Mouse (Mus musculus) midbrain, embryonic 10.5 days (tissue): ENCODE measurements around the gene Olfr509. TPM values are rescaled to one million over a fixed set of nuclear protein-coding genes. Genes with fewer than 3 reads are reported as not detected.
"Not testable (repeated sequence)": the region's sequence is repeated elsewhere in the genome, so short reads cannot be mapped to it uniquely, and the experiment has no call there.

Experiments used
- DNase-seq: peaks from one replicate; pipeline ENCODE4 v3.0.0-alpha.2; 2017; ENCODE audit warnings: low spot score
- H3K27ac ChIP-seq: fragments of 300-500 bp; sonication (generic); replicated peaks from 2 replicates; pipeline ENCODE4 v1.5.1; 2016; ENCODE audit warnings: mild to moderate bottlenecking
- H3K27me3 ChIP-seq: fragments of 300-500 bp; sonication (generic); 2 replicates; pipeline ENCODE4 v1.6.1; 2016; ENCODE audit warnings: low read depth, mild to moderate bottlenecking; ENCODE audit not compliant: poor library complexity, severe bottlenecking
- H3K36me3 ChIP-seq: fragments of 300-500 bp; sonication (generic); 2 replicates; pipeline ENCODE4 v1.6.1; 2016; ENCODE audit warnings: mild to moderate bottlenecking, moderate library complexity
- H3K4me1 ChIP-seq: fragments of 300-500 bp; sonication (generic); 2 replicates; pipeline ENCODE4 v1.6.1; 2016
- H3K4me3 ChIP-seq: fragments of 300-500 bp; sonication (generic); 2 replicates; pipeline ENCODE4 v1.5.1; 2016; ENCODE audit warnings: mild to moderate bottlenecking, moderate library complexity
- H3K9me3 ChIP-seq: fragments of 300-500 bp; sonication (generic); replicated peaks from 2 replicates; pipeline ENCODE4 v1.6.1; 2016; ENCODE audit warnings: mild to moderate bottlenecking
- WGBS: fragments of 180-500 bp; shearing (Covaris S2); methylation state at CpG from one replicate; pipeline ENCODE4 v1.1.7; 2016; 5-methylcytosine and 5-hydroxymethylcytosine counted together
- polyA plus RNA-seq: library from polyadenylated mRNA; unstranded; fragments of >200 nt; fragmentation: Nextera tagmentation; extraction: Ambion mirVana; gene quantifications from 2 replicates; pipeline ENCODE4 v1.2.1, GENCODE M21; 2016

Gene Olfr509
- not detected in 2 replicates for polyA plus RNA-seq

DNA sequence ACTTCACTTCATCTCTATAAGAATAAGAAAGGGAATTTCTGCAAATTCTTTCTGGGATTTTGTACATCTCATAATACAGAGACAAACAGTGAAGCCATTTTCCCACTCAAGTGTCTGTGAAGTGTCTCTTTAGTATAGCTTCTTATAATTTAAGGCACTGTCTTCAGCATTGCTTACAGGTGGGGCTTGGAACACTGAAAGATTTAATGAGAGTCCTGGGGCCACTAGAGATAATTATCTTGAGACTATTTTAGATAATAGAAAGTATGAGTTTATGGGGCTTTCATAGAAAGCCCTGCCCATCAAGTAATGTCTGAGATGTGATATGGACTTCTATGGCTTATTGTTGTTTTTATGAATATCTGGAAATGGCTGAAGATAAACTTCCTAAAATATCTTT lies at the start of gene Olfr509:
Gene Olfr509, minus strand, starts transcription at position 101 of the 400 bp plus-strand sequence.
- Histone ChIP-seq H3K4me1 (no peaks in the 10 kb centered on the region), H3K9me3 (peaks cover 4% of the 10 kb centered on the region; the same call in 1 of the 2 replicates), H3K27me3 (no peaks in the 10 kb centered on the region), H3K27ac (no peak within 1 kb of the TSS), H3K4me3 (no peak within 1 kb of the TSS), H3K36me3 (no peaks in the 10 kb centered on the region)
- no peak for DNase-seq

DNA sequence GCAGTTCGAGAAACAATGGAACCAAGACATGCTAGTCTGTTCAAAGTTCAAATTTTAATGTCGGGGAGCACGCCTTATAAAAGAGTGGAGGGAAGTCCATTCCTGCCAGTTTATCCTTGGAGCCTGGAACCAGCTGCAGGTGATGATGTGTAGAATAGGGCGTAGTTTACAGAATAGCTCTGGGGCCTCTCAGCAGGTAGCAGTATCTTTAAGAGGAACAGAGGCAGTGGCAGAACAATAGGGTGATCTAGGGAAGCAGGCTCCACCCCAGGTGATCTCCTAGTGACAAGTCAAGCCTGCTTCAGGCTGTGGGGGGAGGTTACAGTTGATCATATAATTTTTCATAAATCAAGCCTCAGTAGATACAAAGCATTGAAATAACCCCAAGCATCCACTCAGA lies 27.2 kb upstream of the Olfr509 start:
- no peaks in the 10 kb centered on the region for H3K4me1 ChIP-seq
- H3K36me3 ChIP-seq: no peaks in the 10 kb centered on the region
- no peaks in the 10 kb centered on the region for H3K27me3 ChIP-seq
- H3K4me3 ChIP-seq: no peak overlapping the region
- peaks cover 13% of the 10 kb centered on the region; the same call in 1 of the 2 replicates for H3K9me3 ChIP-seq
- H3K27ac ChIP-seq: no peak overlapping the region
- no peak for DNase-seq
- WGBS: 82% methylated on average over 4 of the region's 4 CpGs

DNA sequence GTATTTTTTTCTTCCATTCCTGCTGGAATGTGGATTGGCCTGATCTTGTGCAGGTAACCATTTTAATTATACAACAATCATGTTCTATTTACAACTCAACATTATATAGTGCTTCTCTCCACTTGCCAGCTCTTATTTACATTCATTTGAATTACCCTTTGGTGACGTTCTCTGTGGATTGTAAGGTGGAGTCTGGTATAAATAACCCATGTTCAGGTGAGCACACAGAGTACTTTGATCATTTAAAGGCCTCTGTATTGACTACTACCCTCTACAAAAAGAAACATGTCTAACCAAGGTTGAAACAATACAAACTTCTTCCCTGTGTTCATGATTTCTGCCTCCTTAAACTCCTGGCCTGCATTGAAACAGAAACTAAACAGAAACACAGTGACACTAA lies 19.4 kb upstream of the Olfr509 start:
- Histone ChIP-seq H3K27ac (no peak overlapping the region), H3K4me1 (no peaks in the 10 kb centered on the region), H3K36me3 (no peaks in the 10 kb centered on the region), H3K4me3 (no peak overlapping the region), H3K27me3 (no peaks in the 10 kb centered on the region), H3K9me3 (peaks cover 9% of the 10 kb centered on the region; the same call in 1 of the 2 replicates)
- no peak for DNase-seq
- 80% methylated on average over 1 of the region's 1 CpGs for WGBS

DNA sequence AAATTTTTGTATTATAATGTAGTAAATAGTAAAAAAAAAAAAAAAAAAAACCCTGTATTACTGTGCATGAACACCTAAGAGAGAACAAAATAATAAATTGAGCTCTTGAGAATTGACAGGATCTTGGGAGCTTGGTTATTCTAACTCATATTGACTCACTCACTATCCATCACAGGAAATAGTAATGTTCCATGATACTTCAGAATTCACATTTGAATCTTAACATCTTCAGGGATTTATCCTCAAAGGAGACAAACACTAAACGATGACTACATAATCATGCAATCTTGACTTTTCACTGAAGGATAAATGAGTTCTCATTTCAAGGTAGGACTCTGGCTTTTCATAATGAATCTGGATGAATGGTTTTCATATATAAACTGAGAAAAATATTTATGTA lies 14.4 kb upstream of the Olfr509 start, which contains the start of gene Olfr510:
Gene Olfr510, plus strand, starts transcription at position 301 of the 400 bp plus-strand sequence.
- 92% methylated on average over 1 of the region's 1 CpGs for WGBS
- DNase-seq: no peak
- H3K4me1 ChIP-seq: no peaks in the 10 kb centered on the region
- no peaks in the 10 kb centered on the region for H3K36me3 ChIP-seq
- H3K27me3 ChIP-seq: no peaks in the 10 kb centered on the region
- H3K27ac ChIP-seq: no peak within 1 kb of the TSS
- H3K9me3 ChIP-seq: no peaks in the 10 kb centered on the region
- no peak within 1 kb of the TSS for H3K4me3 ChIP-seq

DNA sequence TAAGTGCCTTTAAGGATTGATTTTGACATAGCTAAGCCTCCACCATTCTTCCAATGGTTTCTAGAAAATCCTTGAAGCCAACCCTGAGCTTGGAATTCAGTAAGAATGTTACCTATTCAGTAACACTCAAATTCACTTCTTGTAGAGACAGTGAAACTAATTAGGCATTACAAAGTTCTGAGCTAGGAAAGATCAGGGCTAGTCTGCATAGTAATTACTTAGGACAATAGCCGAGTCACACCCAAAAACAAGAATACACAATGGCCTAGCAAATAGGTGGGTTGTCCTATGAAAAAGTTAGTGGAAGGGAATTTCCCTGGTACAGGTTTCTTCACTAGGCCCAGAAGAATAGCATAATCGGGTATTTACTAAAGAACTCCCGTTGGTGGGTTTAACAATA lies 10.7 kb upstream of the Olfr509 start:
- H3K27me3 ChIP-seq: no peaks in the 10 kb centered on the region
- no peak overlapping the region for H3K4me3 ChIP-seq
- H3K4me1 ChIP-seq: no peaks in the 10 kb centered on the region
- 86% methylated on average over 3 of the region's 3 CpGs for WGBS
- no peak for DNase-seq
- H3K27ac ChIP-seq: no peak overlapping the region
- no peaks in the 10 kb centered on the region; the same call in 1 of the 2 replicates for H3K9me3 ChIP-seq
- no peaks in the 10 kb centered on the region for H3K36me3 ChIP-seq

DNA sequence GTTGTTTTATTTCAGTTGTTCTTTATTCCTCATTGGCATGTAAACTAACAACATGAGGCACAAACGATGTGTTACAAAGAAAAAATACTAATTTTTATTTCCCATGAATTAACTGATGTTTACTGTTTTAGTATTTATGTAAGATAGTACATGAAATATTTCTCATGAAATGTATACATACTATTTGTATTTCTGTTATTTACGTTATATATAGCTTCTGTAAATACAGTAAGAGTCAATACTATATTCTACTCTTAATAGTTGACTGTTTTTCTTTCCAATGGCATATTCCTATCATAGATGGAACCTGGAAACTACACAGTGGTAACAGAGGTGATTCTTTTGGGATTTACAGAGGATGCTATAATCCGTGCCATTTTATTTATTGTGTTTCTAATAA lies 22.0 kb downstream of the Olfr509 start, which contains the start of gene Olfr508:
Gene Olfr508, plus strand, starts transcription at position 301 of the 400 bp plus-strand sequence.
- Histone ChIP-seq H3K36me3 (no peaks in the 10 kb centered on the region), H3K27ac (no peak within 1 kb of the TSS), H3K9me3 (no peaks in the 10 kb centered on the region), H3K27me3 (no peaks in the 10 kb centered on the region), H3K4me1 (no peaks in the 10 kb centered on the region), H3K4me3 (no peak within 1 kb of the TSS)
- no peak for DNase-seq
- WGBS: 86% methylated on average over 3 of the region's 3 CpGs

DNA sequence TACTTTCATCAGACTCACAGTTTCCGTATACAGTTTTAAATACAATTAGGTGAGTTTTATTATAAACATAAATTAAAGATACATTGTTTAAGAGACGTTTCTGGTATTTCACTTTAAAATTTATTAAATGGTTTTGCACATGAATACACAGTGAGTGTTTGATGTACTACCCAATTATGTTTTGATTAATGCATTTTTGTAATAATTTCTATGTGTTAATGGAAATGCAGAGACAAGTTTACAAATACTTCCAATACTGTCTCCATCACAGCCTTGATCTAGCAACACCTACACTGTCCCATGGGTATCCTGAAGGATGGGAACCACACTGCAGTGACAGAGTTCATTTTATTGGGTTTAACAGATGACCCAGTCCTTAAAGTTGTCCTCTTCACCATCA lies 30.2 kb downstream of the Olfr509 start, which contains the start of gene Olfr507:
Gene Olfr507, plus strand, starts transcription at position 301 of the 400 bp plus-strand sequence.
- Histone ChIP-seq H3K36me3 (no peaks in the 10 kb centered on the region), H3K27me3 (no peaks in the 10 kb centered on the region), H3K9me3 (no peaks in the 10 kb centered on the region), H3K27ac (no peak within 1 kb of the TSS), H3K4me1 (no peaks in the 10 kb centered on the region), H3K4me3 (no peak within 1 kb of the TSS)
- 86% methylated on average over 2 of the region's 2 CpGs for WGBS
- no peak for DNase-seq

DNA sequence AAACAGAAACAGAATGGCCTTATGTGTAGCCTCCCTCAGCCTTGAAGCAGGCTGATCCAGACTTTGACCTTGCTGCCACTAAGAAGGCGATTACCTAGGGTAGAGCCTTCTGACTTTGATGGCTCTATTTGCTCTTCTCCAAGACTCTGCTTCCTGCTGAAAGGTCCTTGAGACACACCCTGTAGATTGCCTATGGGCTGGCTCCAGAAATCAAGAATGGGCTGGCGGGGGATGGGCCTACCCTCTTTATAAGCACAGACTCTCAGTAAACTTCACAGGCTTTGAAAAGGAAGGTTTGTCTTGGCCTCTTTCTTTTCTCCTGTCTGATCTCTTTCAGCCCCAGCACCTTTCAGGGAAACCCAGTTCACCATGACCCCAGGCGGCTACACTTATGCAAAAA lies 34.9 kb downstream of the Olfr509 start:
- not testable (repeated sequence) for H3K4me3 ChIP-seq, H3K27ac ChIP-seq, H3K36me3 ChIP-seq, DNase-seq, H3K9me3 ChIP-seq, H3K27me3 ChIP-seq, H3K4me1 ChIP-seq
- WGBS: 57% methylated on average over 3 of the region's 3 CpGs

DNA sequence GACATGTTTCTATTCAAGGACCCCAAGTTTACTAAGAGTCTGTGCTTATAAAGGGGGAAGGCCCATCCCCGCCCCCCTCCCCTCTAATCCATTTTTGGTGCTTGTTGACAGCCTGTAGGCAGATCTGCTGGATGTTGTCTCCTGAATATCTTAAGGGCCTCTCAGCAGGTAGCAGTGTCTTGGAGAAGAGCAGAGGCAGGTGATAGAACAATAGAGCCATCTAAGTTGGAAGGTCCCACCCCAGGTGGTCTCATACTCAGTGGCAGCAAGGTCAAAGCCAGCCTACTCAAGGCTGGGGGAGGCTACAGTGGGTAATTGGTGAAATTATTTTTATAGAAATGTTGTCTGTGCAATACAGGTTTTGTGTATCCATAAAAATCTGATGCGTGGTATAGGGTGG lies 37.6 kb downstream of the Olfr509 start:
- H3K9me3 ChIP-seq: no peaks in the 10 kb centered on the region
- 89% methylated on average over 2 of the region's 2 CpGs for WGBS
- no peak for DNase-seq
- no peak overlapping the region for H3K27ac ChIP-seq
- H3K27me3 ChIP-seq: no peaks in the 10 kb centered on the region
- H3K36me3 ChIP-seq: no peaks in the 10 kb centered on the region
- H3K4me3 ChIP-seq: no peak overlapping the region
- H3K4me1 ChIP-seq: no peaks in the 10 kb centered on the region

DNA sequence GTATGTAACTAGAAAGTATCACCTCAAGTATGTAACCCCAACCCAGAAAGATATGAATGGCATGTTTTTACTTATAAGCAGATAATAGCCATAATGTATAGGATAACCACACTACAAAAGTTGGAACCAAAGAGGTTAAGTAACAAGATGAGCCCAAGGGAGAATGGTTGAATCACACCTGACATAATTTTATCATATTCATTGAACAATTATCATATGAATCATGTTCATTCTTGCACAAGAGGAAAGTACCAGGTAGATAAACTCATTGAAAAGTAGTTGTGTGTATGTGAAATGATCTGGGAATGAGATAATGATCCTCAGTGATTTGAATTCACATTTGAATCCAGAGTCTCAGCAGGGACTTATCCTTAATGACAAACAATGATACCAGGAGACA lies 41.2 kb downstream of the Olfr509 start, which contains the start of gene Olfr506:
Gene Olfr506, plus strand, starts transcription at position 301 of the 400 bp plus-strand sequence.
- Histone ChIP-seq H3K27me3 (no peaks in the 10 kb centered on the region), H3K27ac (no peak within 1 kb of the TSS), H3K36me3 (no peaks in the 10 kb centered on the region), H3K9me3 (no peaks in the 10 kb centered on the region), H3K4me3 (no peak within 1 kb of the TSS), H3K4me1 (no peaks in the 10 kb centered on the region)
- DNase-seq: no peak

DNA sequence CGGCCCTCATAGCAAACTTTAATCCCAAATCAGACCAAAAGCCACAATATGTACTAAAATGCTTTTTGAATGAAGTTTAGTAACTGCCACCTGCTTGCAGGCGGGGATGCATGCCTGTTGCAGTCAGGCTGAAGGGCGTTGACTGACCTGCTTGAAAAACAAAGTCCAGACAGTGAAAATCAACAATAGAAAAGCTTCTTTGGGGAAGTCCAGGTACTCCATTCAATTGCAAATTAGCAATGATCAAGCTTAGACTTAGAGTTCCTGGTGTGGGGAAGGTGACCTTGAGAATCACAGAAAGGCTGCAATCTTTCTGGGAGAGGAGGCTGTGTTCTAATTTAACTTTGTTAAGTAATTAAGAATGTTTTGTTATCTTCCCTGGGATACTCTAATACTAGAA lies 49.8 kb downstream of the Olfr509 start:
- H3K27ac ChIP-seq, H3K4me1 ChIP-seq, H3K36me3 ChIP-seq, H3K9me3 ChIP-seq, DNase-seq, H3K4me3 ChIP-seq, H3K27me3 ChIP-seq: not testable (repeated sequence)
- 83% methylated on average over 3 of the region's 3 CpGs for WGBS
